In the genomic region with DNA sequence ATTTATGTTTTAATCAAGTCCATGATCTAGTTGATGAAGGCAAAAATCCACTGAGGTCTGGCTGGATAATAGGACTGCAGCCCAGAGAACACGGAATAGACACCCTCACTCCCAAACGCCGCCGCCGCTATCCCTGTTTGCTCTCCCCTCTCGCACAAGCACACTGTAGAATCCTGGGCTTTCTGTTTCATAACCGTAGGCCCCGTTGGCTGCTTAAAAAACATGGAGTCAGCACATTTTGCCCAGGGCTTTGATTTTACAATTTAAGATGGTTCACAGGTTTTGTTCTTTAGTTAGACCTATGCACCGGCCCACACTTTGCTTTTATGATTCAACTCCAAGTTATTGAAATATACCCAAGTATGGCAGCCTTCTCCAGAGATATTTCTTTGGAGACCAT, we compare ENCODE assay signal across 18 mouse cellular contexts.
DNase-seq lines count a peak whose midpoint lies in the region; ATAC-seq and TF ChIP-seq lines count a peak whose summit lies in the region.
"Had no signal": no experiment of that assay in that cellular context is flagged by ENCODE, and none has a peak within 500 bp of the region (broad histone marks: within the 10 kb centered on the region; RNA-seq: fewer than 3 reads in every experiment).

No protein-coding gene starts in this region.

- no peak overlapping the region for H3K4me2 ChIP-seq in hindbrain, embryonic 16.5 days (ENCODE audit: low read length)
- no peak overlapping the region for H3K4me2 ChIP-seq in midbrain, embryonic 11.5 days
- H3K4me2 ChIP-seq in midbrain, postnatal 0 days (ENCODE audit: low read depth, low read length, poor library complexity, severe bottlenecking), result no peak overlapping the region
- no peak overlapping the region for H3K4me2 ChIP-seq in CH12.LX (ENCODE audit: insufficient read depth, low read depth, poor library complexity, severe bottlenecking)
- H3K4me2 ChIP-seq: heart, embryonic 12.5 days; hindbrain, embryonic 14.5 days had no signal

- H3K4me3 ChIP-seq in hindbrain, embryonic 10.5 days, result no peak overlapping the region
- no peak overlapping the region for H3K4me3 ChIP-seq in hindbrain, embryonic 16.5 days (ENCODE audit: low read length)
- no peak overlapping the region for H3K4me3 ChIP-seq in midbrain, embryonic 11.5 days (ENCODE audit: low read depth, low read length)
- H3K4me3 ChIP-seq in midbrain, postnatal 0 days (ENCODE audit: low read depth, low read length), result no peak overlapping the region
- H3K4me3 ChIP-seq in CH12.LX (replicated peaks in 1 of 3; ENCODE audit: low read depth in 2 of 3, low read length in 2 of 3, poor library complexity in 1 of 3), result no peak overlapping the region
- H3K4me3 ChIP-seq: embryonic facial prominence, embryonic 10.5 days; heart, embryonic 12.5 days had no signal

- no peak overlapping the region for H3K9ac ChIP-seq in hindbrain, embryonic 16.5 days (ENCODE audit: low read depth, low read length)
- no peak overlapping the region for H3K9ac ChIP-seq in midbrain, embryonic 11.5 days (ENCODE audit: low read length)
- no peak overlapping the region for H3K9ac ChIP-seq in midbrain, postnatal 0 days (replicated peaks; ENCODE audit: low read length, poor library complexity, severe bottlenecking)
- no peak overlapping the region for H3K9ac ChIP-seq in CH12.LX (ENCODE audit: insufficient read depth, low read depth)
- H3K9ac ChIP-seq: forebrain, postnatal 0 days; heart, embryonic 12.5 days; hindbrain, embryonic 14.5 days had no signal

- dilution Hi-C loops in CH12.LX (cut with MboI; ENCODE audit: extremely low pct_ligation_motif_present, extremely low pct_unique_long_range_greater_than_20kb, low sequenced_read_pairs), result no loop called here

- peak; percentile 30 for DNase-seq in embryo, embryonic 10.5 days (ENCODE audit: low spot score)
- no peak for DNase-seq in embryo, embryonic 9.5 days (ENCODE audit: extremely low spot score)
- DNase-seq in hindbrain, embryonic 10.5 days (ENCODE audit: low spot score), result no peak
- peak; percentile 92 for DNase-seq in midbrain, embryonic 11.5 days (ENCODE audit: low spot score, missing footprints)
- DNase-seq in midbrain, postnatal 0 days (ENCODE audit: low spot score), result no peak
- no peak for DNase-seq in CH12.LX (ENCODE audit: extremely low read depth)
- DNase-seq: adrenal gland, postnatal 10 days; B cell, adult 2 months; cerebellum, adult 11-12 months; cerebellum, adult 9-10 months; cerebellum, postnatal 25 days; forebrain, postnatal 0 days; gastrocnemius, postnatal 14 days had no signal

- TF ChIP-seq CTCF in midbrain, postnatal 0 days (IDR thresholded peaks at IDR 0.05), result no peak
- no peak for TF ChIP-seq CTCF in CH12.LX (conservative IDR thresholded peaks at IDR 0.05 in 1 of 2, IDR thresholded peaks at IDR 0.05 in 1 of 2; ENCODE audit: low read depth in 2 of 2, low read length in 2 of 2)

- in situ Hi-C loops in CH12.LX (cut with MboI; ENCODE audit: low pct_ligation_motif_present, low pct_unique_long_range_greater_than_20kb, low sequenced_read_pairs), result no loop called here

- TF ChIP-seq POLR2A in CH12.LX (IDR thresholded peaks at IDR 0.05; ENCODE audit: low read depth, low read length), result no peak

- H3K4me1 ChIP-seq in hindbrain, embryonic 10.5 days (replicated peaks), result peaks cover 58% of the 10 kb centered on the region
- H3K4me1 ChIP-seq in hindbrain, embryonic 16.5 days (ENCODE audit: control insufficient read depth, insufficient read depth, low read depth, low read length), result no peaks in the 10 kb centered on the region; the same call in 1 of the 2 replicates
- H3K4me1 ChIP-seq in midbrain, embryonic 11.5 days (ENCODE audit: control insufficient read depth, insufficient read depth, low read length), result peaks cover 22% of the 10 kb centered on the region
- H3K4me1 ChIP-seq in midbrain, postnatal 0 days (ENCODE audit: insufficient read depth, low read length), result no peaks in the 10 kb centered on the region
- H3K4me1 ChIP-seq in CH12.LX (ENCODE audit: control insufficient read depth in 1 of 2, insufficient read depth in 2 of 2), result peaks cover 0 to 10% of the 10 kb centered on the region in 2 experiments; a peak in 2 of 4 replicates

- no peaks in the 10 kb centered on the region for H3K79me2 ChIP-seq in CH12.LX (replicated peaks; ENCODE audit: control insufficient read depth, extremely low read depth, insufficient read depth, poor library complexity, severe bottlenecking)

- no peaks in the 10 kb centered on the region for H3K27me3 ChIP-seq in hindbrain, embryonic 10.5 days (ENCODE audit: insufficient read depth, poor library complexity, severe bottlenecking)
- no peaks in the 10 kb centered on the region for H3K27me3 ChIP-seq in hindbrain, embryonic 16.5 days (replicated peaks; ENCODE audit: control insufficient read depth, insufficient read depth, low read length)
- no peaks in the 10 kb centered on the region for H3K27me3 ChIP-seq in midbrain, embryonic 11.5 days (ENCODE audit: control insufficient read depth, insufficient read depth, low read length)
- H3K27me3 ChIP-seq in midbrain, postnatal 0 days (ENCODE audit: insufficient read depth, low read length), result no peaks in the 10 kb centered on the region
- no peaks in the 10 kb centered on the region for H3K27me3 ChIP-seq in CH12.LX (replicated peaks)
- H3K27me3 ChIP-seq: heart, embryonic 12.5 days had no signal

- H3K36me3 ChIP-seq in hindbrain, embryonic 10.5 days, result no peaks in the 10 kb centered on the region
- H3K36me3 ChIP-seq in hindbrain, embryonic 16.5 days (ENCODE audit: control insufficient read depth, insufficient read depth, low read length), result no peaks in the 10 kb centered on the region
- H3K36me3 ChIP-seq in midbrain, embryonic 11.5 days (ENCODE audit: control insufficient read depth, insufficient read depth, low read length), result no peaks in the 10 kb centered on the region
- no peaks in the 10 kb centered on the region for H3K36me3 ChIP-seq in midbrain, postnatal 0 days (ENCODE audit: insufficient read depth, low read length)
- H3K36me3 ChIP-seq in CH12.LX (replicated peaks in 1 of 2; ENCODE audit: control insufficient read depth in 1 of 2, insufficient read depth in 1 of 2, low read length in 1 of 2), result no peaks in the 10 kb centered on the region
- H3K36me3 ChIP-seq: embryonic facial prominence, embryonic 10.5 days; heart, embryonic 12.5 days had no signal

- no peak for TF ChIP-seq EP300 in CH12.LX (IDR thresholded peaks at IDR 0.05; ENCODE audit: low read length)

- peak overlapping the region; percentile 68 for H3K27ac ChIP-seq in hindbrain, embryonic 10.5 days
- no peak overlapping the region for H3K27ac ChIP-seq in hindbrain, embryonic 16.5 days (ENCODE audit: low read depth, low read length)
- H3K27ac ChIP-seq in midbrain, embryonic 11.5 days (ENCODE audit: low read depth, low read length), result peak overlapping the region; percentile 50
- no peak overlapping the region for H3K27ac ChIP-seq in midbrain, postnatal 0 days (ENCODE audit: low read depth, low read length)
- H3K27ac ChIP-seq in CH12.LX (ENCODE audit: insufficient read depth, low read depth), result no peak overlapping the region

- ATAC-seq in hindbrain, embryonic 16.5 days, result no peak
- 0 out of 2 replicates have a peak, but pooled peaks have one; percentile 38 for ATAC-seq in midbrain, embryonic 11.5 days (ENCODE audit: low FRiP score)
- ATAC-seq in midbrain, postnatal 0 days (ENCODE audit: low FRiP score), result no peak
- ATAC-seq: CD4-positive, CD25-positive, alpha-beta regulatory T cell, adult 4 months; forebrain, postnatal 0 days had no signal

- H3K9me3 ChIP-seq in hindbrain, embryonic 10.5 days, result no peaks in the 10 kb centered on the region
- H3K9me3 ChIP-seq in hindbrain, embryonic 16.5 days (ENCODE audit: control insufficient read depth, low read length), result no peaks in the 10 kb centered on the region
- no peaks in the 10 kb centered on the region for H3K9me3 ChIP-seq in midbrain, embryonic 11.5 days (ENCODE audit: control insufficient read depth, low read length)
- H3K9me3 ChIP-seq in midbrain, postnatal 0 days (ENCODE audit: low read length), result no peaks in the 10 kb centered on the region
- no peaks in the 10 kb centered on the region for H3K9me3 ChIP-seq in CH12.LX (replicated peaks; ENCODE audit: low read length)
- H3K9me3 ChIP-seq: embryonic facial prominence, embryonic 10.5 days; heart, embryonic 12.5 days had no signal

- no peak for TF ChIP-seq RAD21 in CH12.LX (IDR thresholded peaks at IDR 0.05; ENCODE audit: low read depth, low read length)

- 82% methylated on average over 9 of the region's 9 CpGs for WGBS in hindbrain, embryonic 10.5 days
- 60% methylated on average over 9 of the region's 9 CpGs for WGBS in hindbrain, embryonic 16.5 days
- 73% methylated on average over 9 of the region's 9 CpGs for WGBS in midbrain, embryonic 11.5 days
- 65% methylated on average over 9 of the region's 9 CpGs for WGBS in midbrain, postnatal 0 days

TF ChIP-seq in CH12.LX, 34 proteins besides CTCF, POLR2A, EP300 and RAD21:
- TF ChIP-seq HCFC1 (IDR thresholded peaks at IDR 0.05; ENCODE audit: low read depth, low read length) (no peak), MEF2A (IDR thresholded peaks at IDR 0.05; ENCODE audit: borderline replicate concordance, low read depth, low read length) (no peak), MAFK (IDR thresholded peaks at IDR 0.05; ENCODE audit: insufficient replicate concordance, low read length) (peak; percentile 68), ETS1 (conservative IDR thresholded peaks at IDR 0.05; ENCODE audit: low read depth, low read length) (no peak), NELFE (IDR thresholded peaks at IDR 0.05; ENCODE audit: low read depth, low read length) (no peak), MXI1 (IDR thresholded peaks at IDR 0.05; ENCODE audit: low read depth, low read length) (no peak), ZMIZ1 (IDR thresholded peaks at IDR 0.05; ENCODE audit: low read depth, low read length) (no peak), USF2 (conservative IDR thresholded peaks at IDR 0.05; ENCODE audit: low read depth, low read length) (no peak)

Comparison
In these comparisons a context has a peak if more than half of its experiments do, and no peak if none do; other contexts are left out.
1. DNase-seq: peak in embryo, embryonic 10.5 days (single experiment) and midbrain, embryonic 11.5 days (single experiment); none in embryo, embryonic 9.5 days (single experiment), hindbrain, embryonic 10.5 days (single experiment), midbrain, postnatal 0 days (single experiment) and CH12.LX (single experiment).
2. H3K27ac ChIP-seq: peak in hindbrain, embryonic 10.5 days (single experiment) and midbrain, embryonic 11.5 days (single experiment); none in hindbrain, embryonic 16.5 days (single experiment), midbrain, postnatal 0 days (single experiment) and CH12.LX (single experiment).